Mouse (Mus musculus) midbrain, postnatal 0 days (tissue): ENCODE data around the gene Col23a1. TPM values are rescaled to one million over a fixed set of nuclear protein-coding genes. Genes with fewer than 3 reads are reported as not detected.

Experiments used
- ATAC-seq: fragments of 200-750 bp; cut with Nextera tagmentation; 2 replicates; pipeline ENCODE4 v1.8.0; 2017; ENCODE audit warnings: moderate number of reproducible peaks, mild to moderate bottlenecking, moderate TSS enrichment, moderate library complexity; ENCODE audit not compliant: low FRiP score
- DNase-seq: peaks from one replicate; pipeline ENCODE4 v3.0.0-alpha.2; 2015; ENCODE audit warnings: low spot score
- H3K27ac ChIP-seq: fragments of 300-500 bp; sonication (generic); 2 replicates; pipeline ENCODE4 v1.5.1; 2014; ENCODE audit warnings: low read depth, mild to moderate bottlenecking, low read length, mixed read lengths
- H3K27me3 ChIP-seq: fragments of 300-500 bp; sonication (generic); 2 replicates; pipeline ENCODE4 v1.6.1; 2014; ENCODE audit warnings: low read length, control low read depth, mixed read lengths; ENCODE audit not compliant: insufficient read depth
- H3K36me3 ChIP-seq: fragments of 300-500 bp; sonication (generic); 2 replicates; pipeline ENCODE4 v1.6.1; 2014; ENCODE audit warnings: low read length, control low read depth, mixed read lengths; ENCODE audit not compliant: insufficient read depth
- H3K4me1 ChIP-seq: fragments of 300-500 bp; sonication (generic); 2 replicates; pipeline ENCODE4 v1.6.1; 2014; ENCODE audit warnings: mild to moderate bottlenecking, control low read depth, antibody characterized with exemption, low read length, mixed read lengths; ENCODE audit not compliant: insufficient read depth
- H3K4me2 ChIP-seq: fragments of 300-500 bp; sonication (generic); 2 replicates; pipeline ENCODE4 v1.6.1; 2014; ENCODE audit warnings: low read depth, mild to moderate bottlenecking, low read length, mixed read lengths; ENCODE audit not compliant: poor library complexity, severe bottlenecking
- H3K4me3 ChIP-seq: fragments of 300-500 bp; sonication (generic); 2 replicates; pipeline ENCODE4 v1.5.1; 2014; ENCODE audit warnings: low read depth, mild to moderate bottlenecking, low read length, moderate library complexity
- H3K9ac ChIP-seq: fragments of 300-500 bp; sonication (generic); replicated peaks from 2 replicates; pipeline ENCODE4 v1.6.1; 2014; ENCODE audit warnings: mild to moderate bottlenecking, low read length, moderate library complexity, mixed read lengths; ENCODE audit not compliant: poor library complexity, severe bottlenecking
- H3K9me3 ChIP-seq: fragments of 300-500 bp; sonication (generic); 2 replicates; pipeline ENCODE4 v1.6.1; 2016; ENCODE audit warnings: low read length, control low read depth
- CTCF ChIP-seq: IDR thresholded peaks from 2 replicates; pipeline ENCODE4 v1.5.1; 2016; ENCODE audit warnings: antibody characterized with exemption, mild to moderate bottlenecking
- WGBS: fragments of 180-500 bp; shearing (Covaris S2); extraction: QIAGEN DNeasy Blood & Tissue Kit; methylation state at CpG from one replicate; pipeline ENCODE4 v1.1.7; 2014; 5-methylcytosine and 5-hydroxymethylcytosine counted together
- polyA plus RNA-seq: library from polyadenylated mRNA; unstranded; fragments of >200 nt; fragmentation: Nextera tagmentation; extraction: Ambion mirVana; gene quantifications from 2 replicates; pipeline ENCODE4 v1.2.1, GENCODE M21; 2015
- total RNA-seq: library from RNA; depleted of rRNA; stranded (reverse); fragments of >200 nt; gene quantifications from 2 replicates; pipeline ENCODE4 v1.2.3, GENCODE M21; 2014

Col23a1 gene
- total and polyA plus RNA-seq, 2 experiments from 2014 or later, result 4.5 to 13.5 TPM

- Histone ChIP-seq H3K4me2 (no peak overlapping the region), H3K36me3 (no peaks in the 10 kb centered on the region), H3K4me1 (no peaks in the 10 kb centered on the region), H3K9ac (no peak overlapping the region), H3K27ac (no peak overlapping the region), H3K9me3 (no peaks in the 10 kb centered on the region), H3K4me3 (no peak overlapping the region), H3K27me3 (no peaks in the 10 kb centered on the region; the same call in 1 of the 2 replicates)
- ATAC-seq, result no peak
- WGBS, result 63% methylated on average over 2 of the region's 2 CpGs
- peak; percentile 10 for DNase-seq
- no peak for TF ChIP-seq CTCF
Observed at GRCm38 (mm10) chr11:51293956-51294530, 4.3 kb downstream of the Col23a1 start.

GRCm38 (mm10) chr11:51295742-51296141 is 6.0 kb downstream of the Col23a1 start:
- H3K9ac ChIP-seq, result no peak overlapping the region
- ATAC-seq (no peak; the same call in 1 of the 2 replicates), DNase-seq (peak; percentile 49)
- H3K36me3 ChIP-seq, result no peaks in the 10 kb centered on the region
- H3K9me3 ChIP-seq, result no peaks in the 10 kb centered on the region
- H3K27me3 ChIP-seq, result no peaks in the 10 kb centered on the region; the same call in 1 of the 2 replicates
- H3K27ac ChIP-seq, result no peak overlapping the region
- no peak overlapping the region for H3K4me2 ChIP-seq
- WGBS, result 88% methylated on average over 3 of the region's 3 CpGs
- H3K4me3 ChIP-seq, result no peak overlapping the region
- no peak for TF ChIP-seq CTCF
- H3K4me1 ChIP-seq, result no peaks in the 10 kb centered on the region

- no peaks in the 10 kb centered on the region for H3K9me3 ChIP-seq
- H3K36me3 ChIP-seq, result no peaks in the 10 kb centered on the region
- ATAC-seq (no peak), DNase-seq (no peak)
- no peaks in the 10 kb centered on the region for H3K4me1 ChIP-seq
- H3K4me2 ChIP-seq, result no peak overlapping the region
- H3K9ac ChIP-seq, result no peak overlapping the region
- 90% methylated on average over 4 of the region's 4 CpGs for WGBS
- TF ChIP-seq CTCF, result no peak
- no peak overlapping the region for H3K27ac ChIP-seq
- H3K4me3 ChIP-seq, result no peak overlapping the region
- no peaks in the 10 kb centered on the region for H3K27me3 ChIP-seq
Observed at GRCm38 (mm10) chr11:51298691-51299090, 9.0 kb downstream of the Col23a1 start.

- DNase-seq (no peak), ATAC-seq (no peak)
- Histone ChIP-seq H3K4me1 (no peaks in the 10 kb centered on the region), H3K36me3 (no peaks in the 10 kb centered on the region), H3K27me3 (no peaks in the 10 kb centered on the region), H3K4me2 (no peak overlapping the region), H3K9ac (no peak overlapping the region), H3K27ac (no peak overlapping the region), H3K4me3 (no peak overlapping the region), H3K9me3 (no peaks in the 10 kb centered on the region)
- WGBS, result 91% methylated on average over 5 of the region's 5 CpGs
- TF ChIP-seq CTCF, result no peak
Observed at GRCm38 (mm10) chr11:51302396-51302795, 12.7 kb downstream of the Col23a1 start.

- H3K4me1 ChIP-seq, result no peaks in the 10 kb centered on the region
- no peak overlapping the region for H3K9ac ChIP-seq
- no peak for DNase-seq
- H3K27me3 ChIP-seq, result no peaks in the 10 kb centered on the region
- WGBS, result 75% methylated on average over 12 of the region's 12 CpGs
- H3K27ac ChIP-seq, result no peak overlapping the region
- H3K4me3 ChIP-seq, result no peak overlapping the region
- no peak for ATAC-seq
- H3K9me3 ChIP-seq, result no peaks in the 10 kb centered on the region
- TF ChIP-seq CTCF, result no peak
- H3K36me3 ChIP-seq, result no peaks in the 10 kb centered on the region
- no peak overlapping the region for H3K4me2 ChIP-seq
Observed at GRCm38 (mm10) chr11:51303981-51304553, 14.3 kb downstream of the Col23a1 start.

GRCm38 (mm10) chr11:51308306-51308705 is 18.6 kb downstream of the Col23a1 start:
- no peak overlapping the region for H3K4me3 ChIP-seq
- DNase-seq (no peak), ATAC-seq (no peak)
- no peaks in the 10 kb centered on the region for H3K27me3 ChIP-seq
- no peak overlapping the region for H3K9ac ChIP-seq
- no peak overlapping the region for H3K4me2 ChIP-seq
- no peak overlapping the region for H3K27ac ChIP-seq
- TF ChIP-seq CTCF, result no peak
- no peaks in the 10 kb centered on the region for H3K36me3 ChIP-seq
- no peaks in the 10 kb centered on the region; the same call in 1 of the 2 replicates for H3K4me1 ChIP-seq
- H3K9me3 ChIP-seq, result no peaks in the 10 kb centered on the region
- 74% methylated on average over 5 of the region's 5 CpGs for WGBS
